Mouse (Mus musculus): ENCODE results near the gene Lsm10. TPM values are rescaled to one million over a fixed set of nuclear protein-coding genes. Genes with fewer than 3 reads are reported as not detected.

Gene Lsm10
- polyA plus RNA-seq, 1 experiment from 2014 or later = 51.6 TPM

- Histone ChIP-seq H3K4me3 (replicated peaks) (no peak overlapping the region), H3K4me2 (no peak overlapping the region), H3K9me3 (replicated peaks) (no peaks in the 10 kb centered on the region), H3K9ac (replicated peaks) (no peak overlapping the region), H3K27ac (replicated peaks) (peak overlapping the region; percentile 69), H3K36me3 (peaks cover 52% of the 10 kb centered on the region), H3K4me1 (peaks cover 25% of the 10 kb centered on the region), H3K27me3 (replicated peaks) (no peaks in the 10 kb centered on the region)
- peak; percentile 63 for ATAC-seq (ENCODE audit: low FRiP score)
- WGBS = 51% methylated on average over 10 of the region's 10 CpGs
Observed at GRCm38 (mm10) chr4:126131290-126132121, 35.1 kb downstream of the Lsm10 start.

- WGBS = 72% methylated on average over 6 of the region's 6 CpGs
- no peak overlapping the region for H3K9ac ChIP-seq (replicated peaks)
Observed at GRCm38 (mm10) chr4:126132636-126133264, 36.3 kb downstream of the Lsm10 start.

GRCm38 (mm10) chr4:126134236-126134635 lies 37.8 kb downstream of the Lsm10 start:
- Histone ChIP-seq H3K36me3 (peaks cover 63% of the 10 kb centered on the region), H3K4me1 (peaks cover 25% of the 10 kb centered on the region), H3K27me3 (replicated peaks) (no peaks in the 10 kb centered on the region), H3K9me3 (replicated peaks) (no peaks in the 10 kb centered on the region), H3K27ac (replicated peaks) (no peak overlapping the region), H3K4me2 (no peak overlapping the region), H3K4me3 (replicated peaks) (no peak overlapping the region), H3K9ac (replicated peaks) (no peak overlapping the region)
- ATAC-seq (ENCODE audit: low FRiP score) = no peak
- 85% methylated on average over 4 of the region's 4 CpGs for WGBS

More at GRCm38 (mm10) chr4:126132636-126133264, 36.3 kb downstream of the Lsm10 start:
- no peak for ATAC-seq (ENCODE audit: low FRiP score)
- H3K4me1 ChIP-seq = peaks cover 25% of the 10 kb centered on the region
- no peaks in the 10 kb centered on the region for H3K27me3 ChIP-seq (replicated peaks)
- no peak overlapping the region for H3K4me3 ChIP-seq (replicated peaks)
- no peak overlapping the region for H3K4me2 ChIP-seq
- peak overlapping the region; percentile 69; the same call in 1 of the 2 replicates for H3K27ac ChIP-seq (replicated peaks)
- H3K36me3 ChIP-seq = peaks cover 57% of the 10 kb centered on the region
- no peaks in the 10 kb centered on the region for H3K9me3 ChIP-seq (replicated peaks)

GRCm38 (mm10) chr4:126134639-126135038 lies 38.2 kb downstream of the Lsm10 start:
- no peak for ATAC-seq (ENCODE audit: low FRiP score)
- 91% methylated on average over 4 of the region's 4 CpGs for WGBS
- Histone ChIP-seq H3K4me2 (no peak overlapping the region), H3K27me3 (replicated peaks) (no peaks in the 10 kb centered on the region), H3K27ac (replicated peaks) (no peak overlapping the region), H3K9ac (replicated peaks) (no peak overlapping the region), H3K4me3 (replicated peaks) (no peak overlapping the region), H3K4me1 (peaks cover 25% of the 10 kb centered on the region), H3K36me3 (peaks cover 63% of the 10 kb centered on the region), H3K9me3 (replicated peaks) (no peaks in the 10 kb centered on the region)

GRCm38 (mm10) chr4:126137773-126138172 lies 41.4 kb downstream of the Lsm10 start:
- H3K4me3 ChIP-seq (replicated peaks) = no peak overlapping the region
- ATAC-seq (ENCODE audit: low FRiP score) = no peak
- peaks cover 67% of the 10 kb centered on the region for H3K36me3 ChIP-seq
- 83% methylated on average over 4 of the region's 4 CpGs for WGBS
- no peaks in the 10 kb centered on the region for H3K27me3 ChIP-seq (replicated peaks)
- no peak overlapping the region for H3K4me2 ChIP-seq
- H3K27ac ChIP-seq (replicated peaks) = no peak overlapping the region
- H3K9ac ChIP-seq (replicated peaks) = no peak overlapping the region
- peaks cover under 1% of the 10 kb centered on the region for H3K4me1 ChIP-seq
- H3K9me3 ChIP-seq (replicated peaks) = no peaks in the 10 kb centered on the region

GRCm38 (mm10) chr4:126141021-126141420 lies 44.6 kb downstream of the Lsm10 start:
- Histone ChIP-seq H3K27ac (replicated peaks) (no peak overlapping the region; the same call in 1 of the 2 replicates), H3K27me3 (replicated peaks) (no peaks in the 10 kb centered on the region), H3K9ac (replicated peaks) (no peak overlapping the region), H3K4me3 (replicated peaks) (no peak overlapping the region), H3K9me3 (replicated peaks) (no peaks in the 10 kb centered on the region), H3K4me1 (no peaks in the 10 kb centered on the region), H3K36me3 (peaks cover 43% of the 10 kb centered on the region), H3K4me2 (no peak overlapping the region)
- no peak for ATAC-seq (ENCODE audit: low FRiP score)
- 81% methylated on average over 5 of the region's 5 CpGs for WGBS

GRCm38 (mm10) chr4:126145396-126145795 lies 49.0 kb downstream of the Lsm10 start:
- Histone ChIP-seq H3K4me1 (peaks cover 27% of the 10 kb centered on the region), H3K4me2 (no peak overlapping the region), H3K36me3 (0 out of 2 replicates have a peak, but pooled peaks cover 2% of the 10 kb centered on the region), H3K9me3 (replicated peaks) (no peaks in the 10 kb centered on the region), H3K4me3 (replicated peaks) (no peak overlapping the region), H3K27me3 (replicated peaks) (peaks cover 36% of the 10 kb centered on the region), H3K27ac (replicated peaks) (no peak overlapping the region), H3K9ac (replicated peaks) (no peak overlapping the region)
- no peak for ATAC-seq (ENCODE audit: low FRiP score)
- WGBS = 73% methylated on average over 4 of the region's 4 CpGs

GRCm38 (mm10) chr4:126146974-126147532 lies 50.6 kb downstream of the Lsm10 start:
- Histone ChIP-seq H3K4me1 (peaks cover 28% of the 10 kb centered on the region), H3K9ac (replicated peaks) (no peak overlapping the region), H3K27me3 (replicated peaks) (peaks cover 39% of the 10 kb centered on the region), H3K4me2 (peak overlapping the region; percentile 68; the same call in 1 of the 2 replicates), H3K4me3 (replicated peaks) (no peak overlapping the region), H3K27ac (replicated peaks) (no peak overlapping the region), H3K9me3 (replicated peaks) (no peaks in the 10 kb centered on the region), H3K36me3 (no peaks in the 10 kb centered on the region)
- 48% methylated on average over 9 of the region's 9 CpGs for WGBS
- no peak for ATAC-seq (ENCODE audit: low FRiP score)

- Histone ChIP-seq H3K9ac (replicated peaks) (peak within 1 kb of the TSS; percentile 39), H3K9me3 (replicated peaks) (no peaks in the 10 kb centered on the region), H3K27ac (replicated peaks) (peak within 1 kb of the TSS; percentile 51), H3K4me2 (peak within 1 kb of the TSS; percentile 68), H3K27me3 (replicated peaks) (peaks cover 39% of the 10 kb centered on the region), H3K4me3 (replicated peaks) (peak within 1 kb of the TSS; percentile 42), H3K4me1 (peaks cover 28% of the 10 kb centered on the region), H3K36me3 (no peaks in the 10 kb centered on the region)
- 3% methylated on average over 24 of the region's 24 CpGs for WGBS
- ATAC-seq (ENCODE audit: low FRiP score) = no peak
Observed at GRCm38 (mm10) chr4:126147533-126148160, 51.2 kb downstream of the Lsm10 start, which contains the start of gene Eva1b. Gene Eva1b (plus strand): TSS chr4:126147744.
